Mouse (Mus musculus) liver, embryonic 16.5 days (tissue): ENCODE data around the gene Creb3l4. TPM values are rescaled to one million over a fixed set of nuclear protein-coding genes. Genes with fewer than 3 reads are reported as not detected.
"Not testable (repeated sequence)": the region's sequence is repeated elsewhere in the genome, so short reads cannot be mapped to it uniquely, and the experiment has no call there.

Source experiments
- ATAC-seq: fragments of 200-750 bp; cut with Nextera tagmentation; 2 replicates; pipeline ENCODE4 v1.8.0; 2017; ENCODE audit warnings: low read depth, mild to moderate bottlenecking, moderate number of reproducible peaks, moderate library complexity
- H3K27ac ChIP-seq: fragments of 300-500 bp; sonication (generic); 2 replicates; pipeline ENCODE4 v1.5.1; 2014; ENCODE audit warnings: mild to moderate bottlenecking, low read length
- H3K27me3 ChIP-seq: fragments of 300-500 bp; sonication (generic); 2 replicates; pipeline ENCODE4 v1.6.1; 2014; ENCODE audit warnings: low read depth, low read length, mixed read lengths; ENCODE audit not compliant: control insufficient read depth, insufficient read depth
- H3K36me3 ChIP-seq: fragments of 300-500 bp; sonication (generic); 2 replicates; pipeline ENCODE4 v1.6.1; 2014; ENCODE audit warnings: mild to moderate bottlenecking; ENCODE audit not compliant: control insufficient read depth, insufficient read depth
- H3K4me1 ChIP-seq: fragments of 300-500 bp; sonication (generic); 2 replicates; pipeline ENCODE4 v1.6.1; 2014; ENCODE audit warnings: low read depth, low read length, mixed read lengths; ENCODE audit not compliant: control insufficient read depth
- H3K4me2 ChIP-seq: fragments of 300-500 bp; sonication (generic); 2 replicates; pipeline ENCODE4 v1.6.1; 2014; ENCODE audit warnings: low read depth, low read length, mixed read lengths
- H3K4me3 ChIP-seq: fragments of 300-500 bp; sonication (generic); 2 replicates; pipeline ENCODE4 v1.5.1; 2014; ENCODE audit warnings: low read depth, mild to moderate bottlenecking, low read length
- H3K9ac ChIP-seq: fragments of 300-500 bp; sonication (generic); 2 replicates; pipeline ENCODE4 v1.6.1; 2014; ENCODE audit warnings: low read depth, low read length
- H3K9me3 ChIP-seq: fragments of 300-500 bp; sonication (generic); replicated peaks from 2 replicates; pipeline ENCODE4 v1.6.1; 2016; ENCODE audit warnings: low read length; ENCODE audit not compliant: control insufficient read depth
- WGBS: fragments of 180-500 bp; shearing (Covaris S2); extraction: QIAGEN DNeasy Blood & Tissue Kit; methylation state at CpG from one replicate; pipeline ENCODE4 v1.1.7; 2014; ENCODE audit not compliant: insufficient replicate concordance; 5-methylcytosine and 5-hydroxymethylcytosine counted together
- polyA plus RNA-seq: library from polyadenylated mRNA; unstranded; fragments of >200 nt; fragmentation: Nextera tagmentation; extraction: Ambion mirVana; gene quantifications from 2 replicates; pipeline ENCODE4 v1.2.1, GENCODE M21; 2015

The Creb3l4 gene
- polyA plus RNA-seq, 1 experiment from 2014 or later: 0.41 TPM

DNA sequence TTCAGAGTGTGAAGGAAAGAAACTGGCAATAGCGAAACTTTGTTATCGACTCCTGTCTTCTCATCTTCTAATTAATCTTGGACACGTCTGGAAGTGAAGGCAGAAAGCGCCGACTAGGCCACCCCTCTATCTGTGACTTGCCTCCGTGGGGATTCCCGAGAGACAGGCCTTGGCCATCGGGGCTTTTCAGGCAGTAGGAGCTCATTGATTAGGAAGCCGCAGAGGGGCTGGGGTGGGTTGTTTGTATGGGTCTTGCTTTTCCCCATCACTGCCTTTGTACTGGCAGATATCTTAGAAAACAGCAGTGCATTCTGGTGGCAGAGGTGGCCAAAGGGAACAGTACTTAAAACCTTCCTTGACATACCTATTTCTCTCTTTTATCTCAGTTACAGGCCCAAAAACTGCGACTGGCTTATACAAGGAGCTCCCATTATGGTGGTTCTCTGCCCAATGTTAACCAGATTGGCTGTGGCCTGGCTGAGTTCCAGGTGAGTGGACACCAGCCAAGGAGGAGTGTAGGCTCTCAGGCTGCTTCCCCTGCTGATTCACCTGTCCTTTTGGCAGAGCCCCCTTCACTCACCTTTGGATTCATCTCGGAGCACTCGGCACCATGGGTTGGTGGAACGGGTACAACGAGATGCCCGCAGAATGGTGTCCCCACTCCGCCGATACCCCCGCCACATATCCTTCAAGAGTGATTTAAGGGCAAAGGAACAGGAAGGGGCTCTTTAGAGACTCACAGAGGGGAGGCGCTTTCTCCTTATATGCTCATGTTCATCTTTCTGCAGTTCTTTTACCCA, 13.6 kb upstream of the Creb3l4 start:
- Histone ChIP-seq H3K4me3 (no peak overlapping the region), H3K36me3 (peaks cover 5% of the 10 kb centered on the region), H3K9ac (no peak overlapping the region), H3K27ac (no peak overlapping the region), H3K4me1 (peaks cover 7% of the 10 kb centered on the region), H3K4me2 (no peak overlapping the region), H3K9me3 (no peaks in the 10 kb centered on the region), H3K27me3 (no peaks in the 10 kb centered on the region)
- no peak for ATAC-seq
- 77% methylated on average over 19 of the region's 19 CpGs for WGBS

DNA sequence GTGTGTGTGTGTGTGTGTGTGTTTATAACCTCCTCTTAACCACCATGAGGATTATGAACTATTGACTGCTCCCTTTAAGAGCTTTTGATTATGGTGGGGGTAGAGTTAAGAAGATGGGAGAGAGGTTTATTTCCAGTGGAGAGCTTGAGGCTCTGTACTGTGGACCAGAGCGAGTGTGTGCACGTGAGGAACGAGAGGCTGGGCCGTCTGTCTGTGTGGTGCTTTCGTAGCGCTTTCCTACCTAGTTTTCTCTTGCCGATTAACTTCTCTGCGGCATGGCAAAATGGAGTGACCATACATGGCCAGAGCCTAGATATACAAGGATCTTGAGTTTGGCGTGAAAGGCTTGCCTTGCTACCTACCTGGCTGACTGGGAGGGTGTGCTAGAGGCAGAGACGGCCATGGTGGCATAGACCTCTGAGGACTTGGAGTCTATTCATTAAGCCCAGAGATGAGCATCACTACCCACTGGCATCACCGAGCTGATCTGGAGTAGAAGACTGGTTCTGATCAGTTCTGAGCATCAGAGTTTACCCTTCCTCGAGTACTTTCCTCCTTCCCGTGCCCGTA, 12.6 kb upstream of the Creb3l4 start:
- Histone ChIP-seq H3K27me3 (no peaks in the 10 kb centered on the region), H3K4me3 (no peak overlapping the region), H3K4me2 (no peak overlapping the region), H3K27ac (no peak overlapping the region), H3K9me3 (no peaks in the 10 kb centered on the region), H3K4me1 (peaks cover 7% of the 10 kb centered on the region), H3K9ac (no peak overlapping the region), H3K36me3 (peaks cover 5% of the 10 kb centered on the region)
- 86% methylated on average over 14 of the region's 14 CpGs for WGBS
- no peak for ATAC-seq

DNA sequence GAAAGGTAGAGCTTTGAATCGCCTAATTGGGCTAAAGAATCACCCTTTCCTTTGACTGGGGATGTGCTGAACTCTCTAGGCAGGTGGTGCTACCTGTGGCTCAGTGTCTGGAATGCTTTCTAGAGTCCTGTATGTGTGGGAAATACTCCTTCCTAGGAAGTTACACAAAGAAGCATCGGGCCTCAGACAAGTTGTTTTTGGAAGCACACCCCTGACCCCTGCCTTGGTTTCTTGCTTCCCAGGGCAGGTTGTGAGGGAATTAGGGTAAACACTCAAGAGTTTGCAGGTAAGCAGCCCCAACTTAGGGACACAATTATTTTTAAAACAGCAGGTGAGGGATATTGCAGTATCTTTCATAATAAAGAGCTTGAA, 11.9 kb upstream of the Creb3l4 start:
- peak overlapping the region; percentile 83 for H3K4me3 ChIP-seq
- WGBS: 6% methylated on average over 2 of the region's 2 CpGs
- peaks cover 5% of the 10 kb centered on the region; the same call in 1 of the 2 replicates for H3K36me3 ChIP-seq
- H3K9ac ChIP-seq: peak overlapping the region; percentile 85
- no peaks in the 10 kb centered on the region for H3K9me3 ChIP-seq
- peak overlapping the region; percentile 85 for H3K27ac ChIP-seq
- peak overlapping the region; percentile 85 for H3K4me2 ChIP-seq
- no peak for ATAC-seq
- H3K27me3 ChIP-seq: no peaks in the 10 kb centered on the region
- H3K4me1 ChIP-seq: peaks cover 7% of the 10 kb centered on the region

DNA sequence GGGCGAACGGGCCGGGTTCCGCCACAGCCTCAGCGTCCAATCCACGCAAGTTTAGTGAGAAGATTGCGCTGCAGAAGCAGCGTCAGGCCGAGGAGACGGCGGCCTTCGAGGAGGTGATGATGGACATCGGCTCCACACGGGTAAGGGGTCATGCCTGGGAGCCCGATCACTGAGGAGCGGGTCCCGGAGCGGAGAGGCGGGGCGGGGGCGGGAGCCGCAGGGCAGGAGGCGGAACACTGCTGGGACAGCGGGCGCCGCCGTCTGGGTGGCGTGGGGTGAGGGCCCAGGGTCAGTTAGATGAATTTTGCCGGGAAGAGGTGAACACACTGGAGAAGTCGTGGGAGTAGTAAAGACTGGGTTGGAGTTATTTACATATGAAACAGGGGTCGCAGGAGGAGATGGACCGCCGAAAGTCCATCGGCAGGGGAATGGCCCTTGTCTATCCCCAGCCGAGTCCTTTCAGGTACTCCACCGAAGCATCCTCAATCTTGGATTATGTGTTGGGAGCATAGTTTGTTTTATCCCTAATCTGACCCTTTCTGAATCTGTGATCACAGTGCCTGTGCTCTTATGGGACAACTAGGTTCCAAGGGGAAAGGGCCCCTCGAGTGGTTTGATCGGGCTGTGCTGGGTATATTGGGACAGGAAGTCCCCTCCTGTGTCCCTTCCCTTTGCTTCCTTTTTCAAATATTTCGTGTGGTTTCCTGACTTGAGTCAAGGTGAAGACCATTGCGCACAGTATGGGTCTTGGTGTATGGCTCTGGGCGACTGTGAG, 11.3 kb upstream of the Creb3l4 start:
- Histone ChIP-seq H3K4me2 (peak overlapping the region; percentile 85), H3K9me3 (no peaks in the 10 kb centered on the region), H3K4me1 (peaks cover 7% of the 10 kb centered on the region), H3K27ac (peak overlapping the region; percentile 85), H3K27me3 (no peaks in the 10 kb centered on the region), H3K36me3 (peaks cover 4% of the 10 kb centered on the region), H3K9ac (peak overlapping the region; percentile 85), H3K4me3 (peak overlapping the region; percentile 83)
- ATAC-seq: peak; percentile 66
- WGBS: under 1% methylated on average over 41 of the region's 41 CpGs

DNA sequence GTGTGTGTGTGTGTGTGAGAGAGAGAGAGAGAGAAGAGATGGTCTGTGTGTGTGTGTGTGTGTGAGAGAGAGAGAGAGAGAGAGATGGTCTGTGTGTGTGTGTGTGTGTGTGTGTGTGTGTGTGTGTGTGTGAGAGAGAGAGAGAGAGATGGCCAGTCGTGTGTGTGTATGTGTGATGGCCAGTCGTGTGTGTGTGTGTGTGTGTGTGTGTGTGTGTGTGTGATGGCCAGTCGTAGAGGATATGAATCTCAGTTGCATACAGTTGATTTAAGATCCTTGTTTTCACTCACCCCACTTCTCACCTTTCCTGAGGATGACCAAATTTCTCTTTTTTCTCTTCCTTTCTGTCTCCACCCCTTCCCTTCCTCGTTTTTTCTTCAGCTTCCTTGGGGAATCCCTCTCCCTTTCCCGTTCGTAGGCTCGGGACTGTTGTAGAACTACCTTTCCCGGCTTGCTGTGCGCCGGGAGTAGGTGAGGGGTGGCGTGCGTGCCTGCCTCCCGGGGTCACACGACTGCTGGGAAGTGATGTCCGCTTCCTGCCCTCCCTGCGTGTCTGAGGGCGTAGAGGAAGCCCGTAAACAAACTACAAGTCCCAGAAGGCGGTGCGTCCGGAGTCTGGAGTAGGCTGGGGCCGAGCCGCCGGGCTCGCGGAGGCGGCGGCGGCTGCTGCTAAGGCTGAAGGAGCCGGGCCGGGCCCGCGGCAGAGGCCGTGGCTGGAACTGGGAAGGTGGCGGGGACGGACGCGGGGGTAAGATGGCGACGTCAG, 10.5 kb upstream of the Creb3l4 start, which contains the start of gene Crtc2:
Crtc2 (plus strand) TSS at position 511 of the 766 bp plus-strand sequence.
- no peaks in the 10 kb centered on the region for H3K27me3 ChIP-seq
- H3K9me3 ChIP-seq: no peaks in the 10 kb centered on the region
- peak within 1 kb of the TSS; percentile 85 for H3K27ac ChIP-seq
- H3K4me1 ChIP-seq: peaks cover 12% of the 10 kb centered on the region
- WGBS: 2% methylated on average over 40 of the region's 40 CpGs
- H3K36me3 ChIP-seq: no peaks in the 10 kb centered on the region; the same call in 1 of the 2 replicates
- peak; percentile 99 for ATAC-seq
- H3K4me2 ChIP-seq: peak within 1 kb of the TSS; percentile 85
- peak within 1 kb of the TSS; percentile 83 for H3K4me3 ChIP-seq
- H3K9ac ChIP-seq: peak within 1 kb of the TSS; percentile 85

DNA sequence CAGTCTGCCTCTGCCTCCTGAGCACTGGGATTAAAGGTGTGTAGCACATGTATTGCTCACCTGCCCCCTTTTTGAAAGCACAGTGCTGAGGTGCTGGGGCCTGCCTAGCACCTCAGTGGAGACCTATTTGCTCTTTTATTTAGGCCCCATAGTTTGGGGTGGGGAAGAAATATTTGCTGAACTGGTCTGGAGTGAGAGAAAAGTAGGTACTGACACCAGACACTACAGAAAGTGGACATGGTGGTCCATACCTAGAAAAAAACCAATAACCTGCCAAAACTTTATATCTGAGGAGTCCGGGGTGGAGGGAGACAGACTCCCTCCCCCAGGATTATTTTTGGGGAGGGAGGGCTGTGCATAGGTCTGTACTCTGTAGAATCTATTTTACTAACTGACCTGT, 9.9 kb upstream of the Creb3l4 start:
- not testable (repeated sequence) for H3K27ac ChIP-seq

DNA sequence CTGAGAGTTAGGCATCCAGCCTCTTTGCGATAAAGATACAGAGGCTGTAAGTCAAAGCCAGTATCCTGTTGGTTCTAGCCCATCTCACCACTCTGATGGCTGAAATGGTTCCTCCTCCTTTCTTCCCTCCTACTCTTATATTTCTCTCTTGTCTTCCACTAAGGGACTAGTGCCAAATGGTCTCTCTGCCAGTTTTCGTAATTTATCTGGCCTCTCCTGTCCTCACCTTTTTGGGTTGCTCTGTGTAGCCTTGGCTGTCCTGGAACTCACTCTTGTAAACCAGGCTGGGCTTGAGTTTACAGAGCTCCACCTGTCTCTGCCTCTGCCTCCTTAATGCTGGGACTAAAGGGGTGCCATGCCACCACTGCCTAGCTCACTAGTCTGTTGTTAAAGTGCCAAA, 9.3 kb upstream of the Creb3l4 start:
- not testable (repeated sequence) for H3K9me3 ChIP-seq, H3K9ac ChIP-seq, H3K27me3 ChIP-seq, H3K27ac ChIP-seq, H3K36me3 ChIP-seq, H3K4me3 ChIP-seq, H3K4me2 ChIP-seq, ATAC-seq
- 69% methylated on average over 2 of the region's 2 CpGs for WGBS
- peaks cover 20% of the 10 kb centered on the region for H3K4me1 ChIP-seq

More for the DNA sequence above, 9.9 kb upstream of the Creb3l4 start:
- ATAC-seq, H3K9ac ChIP-seq, H3K36me3 ChIP-seq, H3K27me3 ChIP-seq, H3K4me3 ChIP-seq, H3K4me2 ChIP-seq, H3K9me3 ChIP-seq: not testable (repeated sequence)
- WGBS: 54% methylated on average over 1 of the region's 1 CpGs
- H3K4me1 ChIP-seq: peaks cover 19% of the 10 kb centered on the region

DNA sequence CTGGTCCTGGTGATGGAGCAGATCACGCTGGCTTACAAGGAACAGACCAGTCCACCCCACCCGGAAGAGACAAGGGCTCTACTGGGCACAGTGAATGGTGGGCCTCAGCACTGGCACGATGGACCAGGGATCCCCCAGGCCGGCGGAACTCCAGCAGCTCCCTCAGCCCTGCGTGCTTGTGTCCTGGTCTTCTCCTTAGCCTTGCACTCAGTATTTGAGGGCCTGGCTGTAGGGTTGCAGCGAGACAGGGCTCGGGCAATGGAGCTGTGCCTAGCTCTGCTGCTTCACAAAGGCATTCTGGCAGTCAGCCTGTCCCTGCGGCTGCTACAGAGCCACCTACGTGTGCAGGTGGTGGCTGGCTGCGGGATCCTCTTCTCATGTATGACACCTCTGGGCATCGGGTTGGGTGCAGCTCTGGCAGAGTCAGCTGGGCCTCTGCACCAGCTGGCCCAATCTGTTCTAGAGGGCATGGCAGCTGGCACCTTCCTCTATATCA, 8.5 kb upstream of the Creb3l4 start:
- H3K4me1 ChIP-seq: peaks cover 23% of the 10 kb centered on the region
- H3K4me2 ChIP-seq, H3K27ac ChIP-seq, H3K27me3 ChIP-seq, H3K9me3 ChIP-seq, H3K4me3 ChIP-seq, H3K9ac ChIP-seq, H3K36me3 ChIP-seq, ATAC-seq: not testable (repeated sequence)
- WGBS: 86% methylated on average over 8 of the region's 12 CpGs
